Mouse (Mus musculus): ENCODE measurements around the gene Rpusd3.

The Rpusd3 gene

DNA sequence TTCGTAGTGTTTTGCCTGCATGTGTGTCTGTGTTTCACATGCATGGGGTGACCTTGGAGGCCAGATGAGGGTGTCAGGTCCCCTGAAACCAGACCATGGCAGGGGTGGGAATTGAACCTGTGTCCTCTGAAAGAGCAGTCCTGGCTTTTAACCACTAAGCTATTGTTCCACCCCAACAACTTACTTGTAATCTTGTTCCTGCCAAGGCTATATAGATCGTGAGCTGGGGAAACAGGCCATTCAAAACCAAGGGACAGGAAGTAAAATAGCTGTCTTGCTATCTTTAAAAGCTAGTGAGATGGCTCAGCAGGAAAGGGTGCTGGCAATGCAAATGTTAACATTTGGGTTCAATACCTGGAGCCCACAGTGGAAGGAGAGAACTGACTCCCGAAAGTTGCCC, 10.8 kb upstream of the Rpusd3 start:
- no peak for DNase-seq (ENCODE audit: low spot score)

DNA sequence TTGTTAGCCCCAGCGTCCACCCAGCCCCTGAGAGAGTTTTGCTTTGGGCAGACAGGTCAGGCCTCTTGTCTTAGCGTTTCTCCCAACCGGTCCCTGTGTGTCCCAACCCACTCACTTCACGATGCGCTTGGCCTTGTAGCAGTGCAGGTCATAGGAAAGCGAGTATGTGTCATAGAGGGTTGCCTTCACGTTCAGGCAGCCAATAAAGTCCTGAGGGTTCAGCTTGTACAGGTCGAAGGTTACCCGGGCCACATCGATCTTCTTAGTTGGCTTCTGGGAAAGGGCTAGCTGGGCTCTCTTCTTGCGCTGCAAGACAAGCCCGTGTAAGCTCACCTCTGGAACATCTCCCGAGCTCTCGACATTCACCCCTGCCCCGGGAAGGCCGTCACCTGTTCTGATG, 8.9 kb upstream of the Rpusd3 start:
- DNase-seq (ENCODE audit: low spot score) = no peak

DNA sequence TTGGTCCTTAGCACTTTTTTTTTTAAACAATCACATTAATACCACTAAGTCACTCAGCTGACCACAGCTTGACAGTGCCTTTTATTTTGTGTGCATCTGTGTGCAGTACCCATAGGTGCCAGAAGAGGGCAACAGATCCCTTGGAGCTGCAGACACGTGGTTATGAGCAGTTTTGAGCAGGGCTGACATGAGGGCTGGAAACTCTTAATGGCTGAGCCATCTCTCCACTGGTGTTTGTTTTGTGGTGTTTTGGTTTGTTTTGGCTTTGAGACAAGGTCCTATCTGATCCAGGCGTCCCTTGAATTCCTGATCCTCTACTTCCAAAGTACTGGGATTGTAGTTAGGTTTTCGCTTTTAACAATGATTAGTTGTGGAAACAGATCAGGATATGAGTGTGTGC, 8.3 kb upstream of the Rpusd3 start:
- peak; percentile 67 for DNase-seq (ENCODE audit: low spot score)

DNA sequence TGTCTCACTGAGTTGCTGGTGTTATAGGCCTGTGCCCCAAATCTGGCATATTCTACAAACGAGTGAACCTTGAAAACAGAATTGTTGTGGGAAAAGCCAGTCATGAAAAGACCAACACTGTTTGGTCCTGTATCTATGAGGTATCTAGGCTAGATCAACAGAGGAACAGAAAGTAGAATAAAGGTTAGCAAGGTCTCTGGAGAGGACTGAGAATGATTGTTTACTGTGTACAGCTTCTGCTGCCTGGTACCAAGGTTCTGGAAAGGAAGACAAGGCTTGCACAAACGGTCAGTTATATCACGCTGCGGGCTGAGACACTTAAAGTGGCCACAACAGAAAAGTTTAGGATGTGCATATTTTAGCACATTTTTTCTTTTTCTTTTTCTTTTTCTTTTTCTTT, 7.6 kb upstream of the Rpusd3 start:
- DNase-seq (ENCODE audit: low spot score) = no peak

DNA sequence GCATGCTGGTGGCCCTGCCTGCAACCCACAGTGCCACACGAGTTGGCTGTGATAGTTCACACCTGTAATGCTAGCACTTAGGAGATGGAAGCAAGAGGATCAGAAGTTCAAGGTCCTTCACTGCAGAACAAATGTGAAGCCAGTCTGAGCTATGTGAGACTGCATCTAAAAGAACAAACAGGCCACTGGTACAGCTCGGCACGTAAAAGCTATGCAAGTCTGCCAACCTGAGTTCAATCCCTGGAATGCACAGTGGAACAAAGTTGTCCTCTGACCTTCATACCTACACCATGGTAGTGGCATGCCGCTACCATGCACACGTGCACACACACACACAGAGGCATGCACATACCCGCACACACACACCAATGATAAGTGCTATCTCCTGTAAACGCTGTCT, 5.0 kb upstream of the Rpusd3 start:
- DNase-seq (ENCODE audit: low spot score) = no peak

DNA sequence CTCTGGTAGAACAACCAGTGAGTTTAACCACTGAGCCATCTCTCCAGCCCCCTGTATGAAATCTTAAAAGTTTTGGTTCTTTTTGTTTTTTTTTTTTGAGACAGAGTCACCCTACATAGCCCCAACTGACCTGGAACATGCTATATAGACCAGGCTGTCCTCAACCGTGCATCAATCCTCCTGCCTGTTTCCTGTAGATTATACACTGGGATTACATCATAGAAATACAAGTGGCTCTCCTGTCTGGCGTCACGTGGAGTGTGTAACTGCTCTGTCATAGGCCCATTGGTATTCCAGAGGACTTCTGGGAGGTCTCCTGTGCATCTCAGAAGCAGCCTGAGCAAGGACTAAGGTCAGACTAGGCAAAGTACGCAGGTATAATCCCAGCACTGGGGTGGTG, 3.9 kb upstream of the Rpusd3 start:
- DNase-seq (ENCODE audit: low spot score) = no peak

DNA sequence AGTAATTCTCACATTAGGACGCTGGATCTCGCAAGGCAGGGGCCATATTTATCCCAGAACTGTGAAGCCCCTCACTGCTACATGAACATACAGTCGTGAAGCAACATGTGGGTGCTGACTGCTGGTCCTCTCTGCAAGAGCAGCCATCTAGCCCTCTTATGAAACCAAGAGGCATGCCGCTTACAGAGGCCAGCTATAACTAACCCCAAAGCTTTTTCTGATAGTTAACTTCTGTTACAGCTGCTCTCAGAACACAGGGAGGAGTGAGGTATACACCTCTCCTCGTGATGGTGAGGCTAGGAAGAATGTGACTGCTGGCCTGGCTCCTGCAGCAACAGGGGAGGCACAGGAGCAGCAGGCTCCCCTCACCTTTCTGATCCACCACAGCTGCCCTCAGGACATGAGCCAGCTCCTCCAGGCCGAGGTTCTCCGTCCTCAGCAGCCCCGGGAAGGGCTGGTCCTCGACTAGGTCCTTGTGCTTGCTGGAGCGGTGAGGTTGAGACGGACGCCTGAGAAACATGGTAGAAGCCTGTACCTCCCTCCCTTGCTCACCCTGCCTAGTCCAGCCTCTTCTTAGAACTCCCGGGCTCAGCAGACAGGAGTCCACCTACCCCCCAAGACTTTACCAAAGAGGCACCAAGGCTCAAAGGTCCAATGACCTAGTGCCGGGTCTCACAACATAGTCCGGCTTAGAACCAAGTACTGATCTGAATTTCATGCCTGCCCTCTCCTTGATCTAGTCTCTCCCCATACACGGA, 520 bp downstream of the Rpusd3 start:
- DNase-seq (ENCODE audit: low spot score) = peak; percentile 30

DNA sequence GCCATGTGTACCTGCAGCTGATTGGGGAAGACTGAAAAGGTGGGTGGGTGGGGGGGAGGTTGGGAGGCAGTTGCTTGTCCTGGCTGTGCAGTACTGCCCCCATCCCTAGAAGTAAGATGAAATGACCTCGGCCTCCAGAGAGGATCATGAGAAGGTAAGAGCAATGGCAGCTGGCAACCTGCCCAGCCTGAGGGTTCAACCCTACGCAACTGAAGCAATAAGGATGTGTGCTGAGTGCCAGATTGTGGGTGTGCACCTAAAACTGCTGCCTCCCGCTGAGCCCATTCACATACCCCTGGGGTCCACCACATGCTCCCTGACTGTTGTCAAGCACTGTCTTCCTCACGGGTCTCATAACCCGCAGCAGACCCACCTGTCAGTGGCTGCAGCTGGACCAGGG, 2.7 kb downstream of the Rpusd3 start:
- no peak for DNase-seq (ENCODE audit: low spot score)

DNA sequence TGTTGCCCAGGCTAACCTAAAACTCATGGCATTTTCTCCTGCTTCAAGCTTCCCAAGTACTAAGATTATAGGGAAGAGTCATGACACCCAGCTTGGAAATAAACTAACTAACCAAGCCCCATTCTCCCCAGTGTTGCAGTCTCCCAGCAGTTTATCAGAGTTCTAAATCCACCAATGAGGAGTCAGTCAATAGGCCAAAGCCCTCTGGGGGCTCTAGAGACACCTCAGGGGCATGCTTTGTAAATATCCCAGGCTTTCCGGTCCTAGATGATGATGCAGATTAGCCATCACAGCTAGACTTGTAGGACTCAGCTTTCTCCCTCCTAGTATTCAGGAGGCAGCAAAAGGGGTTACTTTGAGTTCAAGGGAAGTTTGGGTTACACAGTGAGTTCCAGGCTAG, 9.1 kb downstream of the Rpusd3 start:
- no peak for DNase-seq (ENCODE audit: low spot score)

DNA sequence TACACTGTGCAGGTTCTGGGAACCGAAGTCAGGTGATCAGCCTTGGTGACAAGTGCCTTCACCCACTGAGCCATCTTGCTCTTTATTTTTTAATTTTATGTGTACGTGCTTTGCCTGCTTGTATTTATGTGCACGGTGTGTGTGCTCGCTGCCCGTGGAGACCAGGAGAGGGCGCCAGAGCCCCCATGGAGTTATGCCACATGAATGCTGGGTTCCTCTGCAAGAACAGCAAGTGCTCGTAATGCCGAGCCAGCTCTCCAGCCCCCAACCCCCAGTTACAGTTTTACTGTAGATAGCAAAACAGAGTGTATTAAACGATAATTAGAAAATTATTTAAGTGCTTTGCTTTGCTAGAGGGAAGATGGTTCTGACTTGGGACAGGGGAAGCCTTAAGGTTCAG, 12.5 kb downstream of the Rpusd3 start:
- no peak for DNase-seq (ENCODE audit: low spot score)

DNA sequence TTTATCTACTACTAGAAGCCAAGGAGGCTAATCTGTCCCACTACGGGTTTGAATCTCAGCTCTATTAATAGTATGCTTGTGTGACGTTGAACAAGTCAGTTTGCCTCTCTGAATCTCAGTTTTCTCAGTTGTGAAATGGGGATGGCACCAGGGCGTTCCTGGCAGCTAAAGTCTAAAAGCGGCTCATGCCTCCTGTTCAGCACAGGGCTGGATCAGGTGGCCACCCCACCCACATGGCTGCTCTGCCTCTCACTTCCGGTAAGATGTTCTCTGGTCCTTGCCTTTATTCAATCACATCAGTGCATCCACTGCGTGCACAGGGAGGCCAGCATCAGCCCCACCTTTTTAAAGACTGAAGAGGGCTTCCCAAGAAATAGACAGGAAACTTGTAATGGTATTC, 13.7 kb downstream of the Rpusd3 start:
- DNase-seq (ENCODE audit: low spot score) = no peak

DNA sequence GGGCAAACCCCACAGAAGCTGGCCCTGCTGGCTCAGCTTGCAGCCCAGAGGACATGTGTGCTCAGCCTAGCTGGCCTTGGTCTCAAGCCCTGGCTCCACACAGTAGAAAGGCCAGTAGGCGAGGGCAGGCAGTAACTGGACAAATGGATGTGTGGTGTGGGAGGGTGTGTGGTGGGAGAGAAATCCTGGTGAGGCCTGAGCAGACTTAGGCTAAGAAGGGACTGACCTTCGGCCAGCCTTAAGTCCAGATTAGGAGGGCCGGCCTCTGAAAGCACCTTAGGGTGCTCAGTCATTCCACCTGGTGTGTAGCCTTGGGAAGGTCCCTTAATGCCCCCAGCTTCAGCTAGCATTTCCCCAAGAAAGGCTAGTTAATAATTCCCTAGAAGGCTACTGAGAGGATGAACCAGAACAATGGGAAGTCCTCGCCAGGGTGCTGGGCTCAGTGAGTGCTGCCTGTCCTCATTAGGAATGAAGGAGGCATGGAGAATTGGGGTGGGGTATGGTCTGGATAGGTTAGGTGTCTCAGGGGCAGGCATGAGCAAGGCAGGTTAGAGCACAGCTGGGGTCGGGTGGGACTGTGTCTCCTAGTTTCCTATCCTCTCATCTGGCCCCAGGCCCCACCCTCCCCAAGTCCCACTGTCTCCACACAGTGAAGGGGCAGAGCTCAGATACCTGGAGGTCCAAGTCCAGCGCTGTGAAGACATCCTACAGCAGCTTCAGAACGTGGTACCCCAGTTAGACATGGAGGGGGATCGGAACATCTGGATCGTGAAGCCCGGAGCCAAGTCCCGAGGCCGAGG, 14.3 kb downstream of the Rpusd3 start:
- no peak for DNase-seq (ENCODE audit: low spot score)

DNA sequence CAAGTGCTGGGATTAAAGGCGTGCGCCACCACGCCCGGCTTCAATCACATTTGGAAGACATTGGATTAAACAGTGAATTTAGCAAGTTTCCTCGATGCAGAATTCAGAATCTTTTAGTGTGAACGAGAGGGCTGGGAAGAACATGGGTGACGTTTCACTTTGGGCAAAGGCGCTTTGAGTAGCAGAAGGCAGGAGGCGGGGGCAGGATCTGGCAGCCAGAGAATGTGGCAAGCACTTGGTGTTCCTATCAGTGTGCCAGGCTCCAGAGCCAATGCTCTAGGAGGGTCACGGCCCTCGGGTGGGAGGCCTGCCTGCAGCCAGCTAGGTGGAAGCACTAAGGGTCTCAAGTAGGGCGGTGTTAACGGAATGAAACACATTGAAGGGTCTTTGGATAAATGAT, 17.0 kb downstream of the Rpusd3 start:
- DNase-seq (ENCODE audit: low spot score) = no peak

DNA sequence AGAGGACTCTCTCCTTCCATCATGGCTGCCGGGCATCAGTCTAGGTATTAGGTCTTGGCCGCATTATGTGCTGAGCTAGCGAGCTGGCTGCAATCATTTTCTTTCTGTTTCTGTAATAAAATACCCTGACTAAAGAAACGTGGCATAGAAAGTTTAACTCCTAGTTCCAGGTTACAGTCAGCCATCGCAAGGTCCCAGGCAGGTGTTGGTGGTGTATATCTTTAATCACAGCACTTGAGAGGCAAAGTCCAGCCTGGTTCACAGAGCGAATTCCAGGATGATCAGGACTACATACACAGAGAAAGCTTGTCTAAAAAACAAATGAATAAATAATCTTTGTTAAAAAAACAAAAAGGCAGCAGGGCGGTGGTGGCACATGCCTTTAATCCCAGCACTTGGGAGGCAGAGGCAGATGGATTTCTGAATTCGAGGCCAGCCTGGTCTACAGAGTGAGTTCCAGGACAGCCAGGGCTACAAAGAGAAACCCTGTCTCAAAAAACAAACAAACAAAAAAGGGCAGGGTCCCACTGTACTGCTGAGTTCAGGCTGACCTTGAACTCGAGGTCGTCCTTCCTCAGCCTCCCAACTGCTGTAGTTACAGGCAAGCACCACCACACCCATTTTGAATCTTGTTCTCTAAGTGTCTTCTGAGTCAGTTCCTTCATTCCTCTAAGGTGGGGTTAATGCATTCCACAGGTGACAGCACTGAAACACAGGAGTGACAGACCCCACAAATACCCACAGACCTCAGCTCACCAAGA, 22.7 kb downstream of the Rpusd3 start:
- no peak for DNase-seq (ENCODE audit: low spot score)

DNA sequence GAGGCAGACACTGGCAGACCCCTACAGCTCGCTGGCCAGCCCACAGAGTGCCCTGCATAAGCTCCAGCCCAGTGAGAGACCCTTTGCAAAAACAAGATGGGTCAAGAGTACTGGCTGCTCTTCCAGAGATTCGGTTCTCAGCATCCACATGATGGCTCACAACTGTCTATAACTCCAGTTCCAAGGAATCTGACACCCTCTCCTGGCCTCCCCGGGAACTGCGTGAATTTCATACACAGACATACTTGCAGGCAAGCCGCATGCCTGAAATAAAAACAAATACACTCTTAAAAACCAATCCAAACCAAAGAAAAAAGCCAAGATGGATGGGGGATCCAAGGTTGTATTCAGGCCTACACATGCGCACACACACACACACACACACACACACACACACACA, 23.6 kb downstream of the Rpusd3 start:
- DNase-seq (ENCODE audit: low spot score) = no peak

DNA sequence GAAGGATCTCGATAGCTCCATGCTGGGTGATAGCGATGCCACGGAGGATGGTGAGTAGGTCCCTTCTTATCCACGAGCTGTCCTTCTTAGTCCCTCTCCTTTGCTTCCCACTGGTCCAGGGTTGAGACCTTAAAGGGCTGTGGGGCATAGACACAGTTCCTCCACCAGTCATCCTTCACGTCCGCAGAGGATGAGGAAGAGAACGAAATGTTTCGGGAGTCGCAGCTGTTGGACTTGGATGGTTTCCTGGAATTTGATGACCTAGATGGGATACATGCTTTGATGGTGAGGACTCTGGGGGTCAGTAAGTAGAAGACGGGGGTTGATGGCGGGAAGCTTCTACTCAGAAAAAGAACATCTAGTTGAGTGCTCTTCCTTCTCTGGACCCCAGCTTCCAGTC, 24.3 kb downstream of the Rpusd3 start:
- no peak for DNase-seq (ENCODE audit: low spot score)

DNA sequence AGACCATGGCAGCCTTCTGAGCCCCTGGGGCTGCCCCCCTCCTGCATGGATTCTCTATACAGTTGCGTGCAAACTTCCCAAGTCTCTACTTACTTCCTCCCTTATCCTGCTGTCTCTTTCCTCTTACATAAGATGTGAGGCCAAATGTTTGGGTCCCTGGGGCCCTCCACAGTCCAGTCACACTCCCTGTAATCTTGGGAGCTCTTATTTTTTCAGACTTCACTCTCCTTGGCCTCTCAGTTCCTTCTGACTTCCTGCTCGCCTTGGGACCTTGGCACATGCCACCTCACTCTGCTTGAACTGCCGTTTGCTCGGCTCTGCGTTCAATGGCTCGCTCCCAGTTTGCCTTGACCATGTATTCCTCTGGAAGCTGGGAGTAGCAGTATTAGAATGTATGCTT, 25.2 kb downstream of the Rpusd3 start:
- DNase-seq (ENCODE audit: low spot score) = no peak

DNA sequence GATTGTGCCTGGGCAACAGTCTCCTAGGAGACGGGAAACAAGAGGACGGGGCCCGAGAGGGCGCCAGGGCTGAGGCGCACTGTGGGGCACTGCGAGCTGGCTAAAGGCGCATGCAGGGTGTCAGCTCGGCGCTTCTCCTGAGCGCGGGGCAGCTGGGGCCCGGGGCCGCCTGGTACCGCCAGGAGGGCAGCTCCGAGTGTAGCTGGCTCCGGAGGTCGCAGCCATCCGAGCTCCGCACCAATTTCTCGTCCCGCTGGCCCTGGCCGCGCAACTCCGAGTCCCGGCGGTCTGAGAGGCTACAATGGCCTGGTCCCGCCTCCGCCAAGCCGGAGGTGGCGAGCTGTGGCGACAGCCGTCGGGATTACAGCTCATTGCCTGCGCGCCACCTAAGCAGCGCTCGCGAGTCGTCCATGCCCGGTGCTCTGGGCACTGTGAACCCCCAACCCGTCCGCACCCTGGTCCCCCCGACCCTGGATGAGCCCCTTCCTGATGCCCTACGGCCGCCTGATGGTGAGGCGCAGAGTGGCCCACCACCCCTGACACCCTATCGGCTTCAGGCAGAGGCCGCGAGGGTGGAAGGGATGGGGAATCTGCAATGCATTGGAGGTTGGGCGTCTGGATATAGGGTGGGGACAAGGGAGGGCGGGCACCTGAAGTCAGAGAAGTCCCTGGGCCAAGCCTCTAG, 26.6 kb downstream of the Rpusd3 start:
- peak; percentile 85 for DNase-seq (ENCODE audit: low spot score)

DNA sequence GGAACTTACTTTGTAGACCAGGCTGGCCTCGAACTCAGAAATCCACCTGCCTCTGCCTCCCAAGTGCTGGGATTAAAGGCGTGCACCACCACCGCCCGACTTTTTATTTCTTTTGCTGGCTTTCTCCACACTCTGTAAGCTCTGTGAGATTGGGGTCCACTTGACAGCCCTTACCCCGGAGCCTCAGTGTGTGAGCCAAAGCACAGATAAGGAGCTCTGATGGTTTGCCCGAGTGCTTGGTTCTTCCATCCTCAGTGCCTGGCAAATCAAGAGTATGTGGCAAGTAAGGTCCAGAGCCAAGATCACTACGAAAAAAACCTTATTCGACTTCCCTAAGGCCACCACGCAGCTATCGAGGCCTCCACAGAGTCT, 27.1 kb downstream of the Rpusd3 start:
- DNase-seq (ENCODE audit: low spot score) = no peak

DNA sequence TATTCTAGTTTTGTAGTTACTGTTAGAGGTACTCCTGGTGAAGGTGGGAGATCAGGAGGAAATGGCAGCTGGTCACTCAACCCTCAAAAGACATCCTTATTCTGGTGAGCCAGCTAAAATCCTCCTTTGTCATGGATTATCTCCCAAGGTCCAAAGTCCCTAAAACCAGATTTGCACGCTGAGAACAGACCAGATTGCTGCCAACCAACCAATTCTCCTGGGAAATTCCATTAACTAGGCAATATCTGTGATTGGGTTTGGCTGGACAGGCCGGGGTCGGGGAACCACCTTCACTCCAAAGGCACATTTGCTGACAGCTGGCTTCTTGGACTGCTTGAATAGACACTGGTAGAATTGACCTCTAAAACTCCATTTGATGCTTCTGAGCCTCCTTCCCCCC, 28.4 kb downstream of the Rpusd3 start:
- DNase-seq (ENCODE audit: low spot score) = no peak

DNA sequence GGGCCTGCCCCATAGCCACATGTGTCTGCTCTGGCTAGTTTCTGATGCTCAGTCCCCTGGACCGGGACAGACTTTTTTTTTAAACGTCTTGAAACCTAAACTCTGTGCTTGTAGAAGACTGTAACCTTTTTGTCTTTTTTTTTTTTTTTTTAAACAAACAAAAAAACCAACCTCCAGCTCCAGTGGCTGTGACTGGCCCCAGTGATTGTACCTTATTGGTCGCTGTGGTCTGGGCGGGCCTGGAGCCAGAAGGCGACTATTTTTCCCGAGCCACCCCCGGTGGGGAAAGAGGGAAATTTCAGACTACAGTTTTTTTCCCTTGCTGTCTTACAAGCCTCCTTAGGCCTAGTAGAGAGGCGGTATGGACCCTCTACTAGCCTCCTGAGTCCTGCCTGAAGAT, 30.2 kb downstream of the Rpusd3 start, which contains the start of gene Ttll3:
Ttll3 (plus strand) TSS at position 301 of the 400 bp plus-strand sequence.
- DNase-seq (ENCODE audit: low spot score) = no peak

DNA sequence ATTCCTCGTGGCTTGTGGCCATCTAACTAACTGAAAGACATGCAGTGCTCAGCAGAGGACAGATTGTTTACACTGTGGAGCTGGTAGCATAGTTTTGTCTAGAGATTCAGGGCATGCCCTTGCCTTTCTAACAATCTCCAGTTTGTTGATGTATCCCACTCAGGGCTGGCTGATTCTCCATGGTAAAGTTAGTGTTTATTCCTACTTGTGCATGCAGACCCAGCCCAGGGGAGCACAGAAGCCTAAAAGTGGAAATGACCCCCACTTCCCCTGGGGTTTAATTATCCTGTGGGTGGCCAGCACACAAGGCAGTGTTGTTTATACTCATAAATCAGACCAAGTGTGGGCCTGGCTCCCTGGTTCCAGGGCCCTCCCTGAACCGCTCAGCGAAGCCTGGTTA, 33.1 kb downstream of the Rpusd3 start:
- no peak for DNase-seq (ENCODE audit: low spot score)

All from embryo, embryonic 10 days (tissue).